In genomic region chr9:58709939-58710338, GRCm38 (mm10) we compare ENCODE assay signal across 10 mouse cellular contexts. TPM values are rescaled to one million over a fixed set of nuclear protein-coding genes. Genes with fewer than 3 reads are reported as not detected.
DNase-seq lines count a peak whose midpoint lies in the region; ATAC-seq lines count a peak whose summit lies in the region.
"Had no signal": no experiment of that assay in that cellular context is flagged by ENCODE, and none has a peak within 500 bp of the region (broad histone marks: within the 10 kb centered on the region; RNA-seq: fewer than 3 reads in every experiment).

No protein-coding gene starts in this region.

- no peak for ATAC-seq in hindbrain, embryonic 11.5 days (ENCODE audit: low FRiP score)
- no peak for ATAC-seq in hindbrain, embryonic 13.5 days (ENCODE audit: low FRiP score)

- 5% methylated on average over 2 of the region's 2 CpGs for WGBS in hindbrain, embryonic 11.5 days
- WGBS in hindbrain, embryonic 13.5 days = 9% methylated on average over 2 of the region's 2 CpGs
- WGBS in heart, embryonic 10.5 days = 5% methylated on average over 2 of the region's 2 CpGs

- no peak overlapping the region for H3K9ac ChIP-seq in hindbrain, embryonic 11.5 days (ENCODE audit: low read depth, low read length)
- H3K9ac ChIP-seq in hindbrain, embryonic 13.5 days = no peak overlapping the region
- H3K9ac ChIP-seq: embryonic facial prominence, embryonic 15.5 days; neural tube, embryonic 12.5 days had no signal

- no peak overlapping the region for H3K27ac ChIP-seq in hindbrain, embryonic 11.5 days (ENCODE audit: low read depth, low read length)
- H3K27ac ChIP-seq in hindbrain, embryonic 13.5 days = no peak overlapping the region
- no peak overlapping the region for H3K27ac ChIP-seq in heart, embryonic 10.5 days
- H3K27ac ChIP-seq: embryonic facial prominence, embryonic 15.5 days; neural tube, embryonic 12.5 days had no signal

- no peaks in the 10 kb centered on the region for H3K27me3 ChIP-seq in hindbrain, embryonic 11.5 days (ENCODE audit: control insufficient read depth, insufficient read depth, low read length)
- no peaks in the 10 kb centered on the region for H3K27me3 ChIP-seq in hindbrain, embryonic 13.5 days
- no peaks in the 10 kb centered on the region for H3K27me3 ChIP-seq in heart, embryonic 10.5 days (ENCODE audit: insufficient read depth, poor library complexity, severe bottlenecking)
- H3K27me3 ChIP-seq: embryonic facial prominence, embryonic 15.5 days; neural tube, embryonic 12.5 days had no signal

- H3K4me2 ChIP-seq in hindbrain, embryonic 11.5 days (replicated peaks; ENCODE audit: low read depth, low read length) = no peak overlapping the region
- H3K4me2 ChIP-seq in hindbrain, embryonic 13.5 days = no peak overlapping the region
- H3K4me2 ChIP-seq: embryonic facial prominence, embryonic 15.5 days; neural tube, embryonic 12.5 days had no signal

- no peaks in the 10 kb centered on the region for H3K36me3 ChIP-seq in hindbrain, embryonic 11.5 days (ENCODE audit: control insufficient read depth, insufficient read depth, low read length)
- no peaks in the 10 kb centered on the region for H3K36me3 ChIP-seq in hindbrain, embryonic 13.5 days
- H3K36me3 ChIP-seq in heart, embryonic 10.5 days = no peaks in the 10 kb centered on the region
- H3K36me3 ChIP-seq: embryonic facial prominence, embryonic 15.5 days; neural tube, embryonic 12.5 days had no signal

- no peaks in the 10 kb centered on the region for H3K9me3 ChIP-seq in hindbrain, embryonic 11.5 days (ENCODE audit: control insufficient read depth, low read length)
- no peaks in the 10 kb centered on the region for H3K9me3 ChIP-seq in hindbrain, embryonic 13.5 days
- H3K9me3 ChIP-seq in heart, embryonic 10.5 days = no peaks in the 10 kb centered on the region
- H3K9me3 ChIP-seq: embryonic facial prominence, embryonic 15.5 days; neural tube, embryonic 12.5 days had no signal

- H3K4me3 ChIP-seq in hindbrain, embryonic 11.5 days (ENCODE audit: low read depth, low read length) = no peak overlapping the region
- H3K4me3 ChIP-seq in hindbrain, embryonic 13.5 days = no peak overlapping the region
- no peak overlapping the region for H3K4me3 ChIP-seq in heart, embryonic 10.5 days
- H3K4me3 ChIP-seq: embryonic facial prominence, embryonic 15.5 days; neural tube, embryonic 12.5 days had no signal

- DNase-seq in hindbrain, embryonic 11.5 days (ENCODE audit: low spot score) = peak; percentile 72
- peak; percentile 24 for DNase-seq in WW6 (ENCODE audit: low read depth, low spot score)
- DNase-seq in cerebellum, postnatal 4 days (ENCODE audit: low spot score in 2 of 2) = peak; percentile 45 to 69
- peak; percentile 88 for DNase-seq in heart, embryonic 10.5 days (ENCODE audit: low spot score)
- peak; percentile 34 to 39 for DNase-seq in left cerebral cortex, adult 8-10 months (ENCODE audit: low spot score in 2 of 2)
- DNase-seq in ovary, postnatal 14 days (ENCODE audit: low spot score) = peak; percentile 63
- peak; percentile 34 to 79 for DNase-seq in thymus, postnatal 10 days (ENCODE audit: low spot score in 2 of 2)

- H3K4me1 ChIP-seq in hindbrain, embryonic 11.5 days (replicated peaks; ENCODE audit: control insufficient read depth, insufficient read depth, low read length) = no peaks in the 10 kb centered on the region
- no peaks in the 10 kb centered on the region for H3K4me1 ChIP-seq in hindbrain, embryonic 13.5 days (replicated peaks)
- peaks cover 3% of the 10 kb centered on the region; the same call in 1 of the 2 replicates for H3K4me1 ChIP-seq in heart, embryonic 10.5 days
- H3K4me1 ChIP-seq: embryonic facial prominence, embryonic 15.5 days; neural tube, embryonic 12.5 days had no signal

RNA-seq across cellular contexts. Expression of gene Rec114, which starts 33.8 kb away (rescaled TPM):
- polyA plus RNA-seq in hindbrain, embryonic 11.5 days (2014; fragmentation: Nextera tagmentation; extraction: Ambion mirVana) = 1.3 and 1.6 TPM in 2 replicates
- 1.3 and 1.5 TPM in 2 replicates for polyA plus RNA-seq in hindbrain, embryonic 13.5 days (2015; fragmentation: Nextera tagmentation; extraction: Ambion mirVana)
- 11.6 and 16.5 TPM in 2 replicates for polyA plus RNA-seq in heart, embryonic 10.5 days (2016; fragmentation: Nextera tagmentation; extraction: Ambion mirVana)
- not detected for total RNA-seq in left cerebral cortex, adult 8-10 months (2022)

Comparison
In these comparisons a context has a peak if more than half of its experiments do, and no peak if none do; other contexts are left out.
1. DNase-seq: peak in every context shown above with its lines; median percentile 88 in heart, embryonic 10.5 days; 72 in hindbrain, embryonic 11.5 days; 63 in ovary, postnatal 14 days; 57 in cerebellum, postnatal 4 days; 56 in thymus, postnatal 10 days; 36 in left cerebral cortex, adult 8-10 months; 24 in WW6.